Mouse (Mus musculus): ENCODE measurements around the gene Uqcc1.

Uqcc1 gene

GRCm38 (mm10) chr2:155929531-155930442 is at the start of gene Uqcc1:
Gene Uqcc1, minus strand, starts transcription at chr2:155930310.
- DNase-seq (ENCODE audit: low read depth, low spot score) = peak; percentile 97

- DNase-seq (ENCODE audit: low read depth, low spot score) = no peak
These were observed 49.4 kb upstream of the Uqcc1 start for GRCm38 (mm10) chr2:155979328-155979991.

- DNase-seq (ENCODE audit: low read depth, low spot score) = peak; percentile 59
These were observed 44.1 kb upstream of the Uqcc1 start for GRCm38 (mm10) chr2:155974087-155974731.

- no peak for DNase-seq (ENCODE audit: low read depth, low spot score)
These were observed 43.2 kb upstream of the Uqcc1 start for GRCm38 (mm10) chr2:155973348-155973747.

- peak; percentile 71 for DNase-seq (ENCODE audit: low read depth, low spot score)
These were observed 32.9 kb upstream of the Uqcc1 start for GRCm38 (mm10) chr2:155962991-155963390.

GRCm38 (mm10) chr2:155961862-155962261 is 31.8 kb upstream of the Uqcc1 start:
- DNase-seq (ENCODE audit: low read depth, low spot score) = no peak

- no peak for DNase-seq (ENCODE audit: low read depth, low spot score)
These were observed 29.9 kb upstream of the Uqcc1 start for GRCm38 (mm10) chr2:155959981-155960380.

GRCm38 (mm10) chr2:155956134-155957059 is 26.3 kb upstream of the Uqcc1 start, which contains the start of gene Cep250:
Gene Cep250, plus strand, starts transcription at chr2:155956458.
- DNase-seq (ENCODE audit: low read depth, low spot score) = peak; percentile 97

GRCm38 (mm10) chr2:155952006-155952405 is 21.9 kb upstream of the Uqcc1 start:
- peak; percentile 86 for DNase-seq (ENCODE audit: low read depth, low spot score)

- peak; percentile 26 for DNase-seq (ENCODE audit: low read depth, low spot score)
These were observed 19.3 kb upstream of the Uqcc1 start for GRCm38 (mm10) chr2:155949362-155949761.

GRCm38 (mm10) chr2:155947390-155948002 is 17.4 kb upstream of the Uqcc1 start:
- no peak for DNase-seq (ENCODE audit: low read depth, low spot score)

- no peak for DNase-seq (ENCODE audit: low read depth, low spot score)
These were observed 16.4 kb upstream of the Uqcc1 start for GRCm38 (mm10) chr2:155946499-155946898.

GRCm38 (mm10) chr2:155946069-155946468 is 16.0 kb upstream of the Uqcc1 start:
- DNase-seq (ENCODE audit: low read depth, low spot score) = peak; percentile 71

GRCm38 (mm10) chr2:155945580-155945979 is 15.5 kb upstream of the Uqcc1 start:
- no peak for DNase-seq (ENCODE audit: low read depth, low spot score)

GRCm38 (mm10) chr2:155945124-155945523 is 15.0 kb upstream of the Uqcc1 start, which contains the start of gene Gdf5:
Gene Gdf5, minus strand, starts transcription at chr2:155945367.
- peak; percentile 69 for DNase-seq (ENCODE audit: low read depth, low spot score)

- no peak for DNase-seq (ENCODE audit: low read depth, low spot score)
These were observed 14.6 kb upstream of the Uqcc1 start for GRCm38 (mm10) chr2:155944685-155945084.

- DNase-seq (ENCODE audit: low read depth, low spot score) = no peak
These were observed 13.4 kb upstream of the Uqcc1 start for GRCm38 (mm10) chr2:155943463-155943862.

GRCm38 (mm10) chr2:155941697-155942442 is 11.8 kb upstream of the Uqcc1 start:
- no peak for DNase-seq (ENCODE audit: low read depth, low spot score)

- DNase-seq (ENCODE audit: low read depth, low spot score) = no peak
These were observed 10.6 kb upstream of the Uqcc1 start, which contains the start of gene Gm15557 for GRCm38 (mm10) chr2:155940681-155941080. Gene Gm15557, plus strand, starts transcription at chr2:155940728.
